Mouse (Mus musculus): ENCODE measurements at regions not wholly inside any gene's neighbourhood (a gene's known extent, or its start where the extent isn't known, plus 50 kb on each side); places are given as distances from the start of the nearest gene placed in this dataset.

GRCm38 (mm10) chr13:113443078-113443477 is 150.1 kb downstream of the BC067074 start:
- Histone ChIP-seq H3K4me3 (replicated peaks; ENCODE audit: insufficient read depth, low read depth, low read length) (no peak overlapping the region), H3K27ac (ENCODE audit: insufficient read depth, low read length) (no peak overlapping the region), H3K4me1 (ENCODE audit: control insufficient read depth, insufficient read depth, low read length) (no peaks in the 10 kb centered on the region), H3K27me3 (ENCODE audit: control insufficient read depth, insufficient read depth, low read length) (no peaks in the 10 kb centered on the region)
- DNase-seq, result no peak
- WGBS, result 52% methylated on average over 8 of the region's 8 CpGs
- TF ChIP-seq POLR2A (IDR thresholded peaks at IDR 0.05; ENCODE audit: borderline replicate concordance, insufficient read depth, low read length), result no peak
- no peak for TF ChIP-seq CTCF (IDR thresholded peaks at IDR 0.05; ENCODE audit: borderline replicate concordance, insufficient read depth, low read depth, low read length)

- 78% methylated on average over 9 of the region's 9 CpGs for WGBS
- Histone ChIP-seq H3K4me1 (ENCODE audit: control insufficient read depth, insufficient read depth, low read length) (no peaks in the 10 kb centered on the region), H3K4me3 (replicated peaks; ENCODE audit: insufficient read depth, low read depth, low read length) (no peak overlapping the region), H3K27ac (ENCODE audit: insufficient read depth, low read length) (no peak overlapping the region), H3K27me3 (ENCODE audit: control insufficient read depth, insufficient read depth, low read length) (no peaks in the 10 kb centered on the region)
- no peak for TF ChIP-seq CTCF (IDR thresholded peaks at IDR 0.05; ENCODE audit: borderline replicate concordance, insufficient read depth, low read depth, low read length)
- TF ChIP-seq POLR2A (IDR thresholded peaks at IDR 0.05; ENCODE audit: borderline replicate concordance, insufficient read depth, low read length), result no peak
- DNase-seq, result no peak
Measured at GRCm38 (mm10) chr13:113442169-113442568, 149.2 kb downstream of the BC067074 start.

GRCm38 (mm10) chr13:113440137-113440536 is 147.2 kb downstream of the BC067074 start:
- 96% methylated on average over 5 of the region's 5 CpGs for WGBS
- no peak overlapping the region for H3K27ac ChIP-seq (ENCODE audit: insufficient read depth, low read length)
- DNase-seq, result no peak
- TF ChIP-seq POLR2A (IDR thresholded peaks at IDR 0.05; ENCODE audit: borderline replicate concordance, insufficient read depth, low read length) (no peak), CTCF (IDR thresholded peaks at IDR 0.05; ENCODE audit: borderline replicate concordance, insufficient read depth, low read depth, low read length) (no peak)
- no peak overlapping the region for H3K4me3 ChIP-seq (replicated peaks; ENCODE audit: insufficient read depth, low read depth, low read length)
- H3K27me3 ChIP-seq (ENCODE audit: control insufficient read depth, insufficient read depth, low read length), result no peaks in the 10 kb centered on the region; the same call in 1 of the 2 replicates
- no peaks in the 10 kb centered on the region for H3K4me1 ChIP-seq (ENCODE audit: control insufficient read depth, insufficient read depth, low read length)

- no peaks in the 10 kb centered on the region for H3K4me1 ChIP-seq (ENCODE audit: control insufficient read depth, insufficient read depth, low read length)
- H3K27me3 ChIP-seq (ENCODE audit: control insufficient read depth, insufficient read depth, low read length), result no peaks in the 10 kb centered on the region; the same call in 1 of the 2 replicates
- WGBS, result 67% methylated on average over 7 of the region's 7 CpGs
- no peak overlapping the region for H3K4me3 ChIP-seq (replicated peaks; ENCODE audit: insufficient read depth, low read depth, low read length)
- no peak for TF ChIP-seq POLR2A (IDR thresholded peaks at IDR 0.05; ENCODE audit: borderline replicate concordance, insufficient read depth, low read length)
- TF ChIP-seq CTCF (IDR thresholded peaks at IDR 0.05; ENCODE audit: borderline replicate concordance, insufficient read depth, low read depth, low read length), result no peak
- DNase-seq, result no peak
- H3K27ac ChIP-seq (ENCODE audit: insufficient read depth, low read length), result no peak overlapping the region
Measured at GRCm38 (mm10) chr13:113439516-113439915, 146.6 kb downstream of the BC067074 start.

- 75% methylated on average over 2 of the region's 2 CpGs for WGBS
- Histone ChIP-seq H3K27ac (ENCODE audit: insufficient read depth, low read length) (no peak overlapping the region), H3K4me1 (ENCODE audit: control insufficient read depth, insufficient read depth, low read length) (no peaks in the 10 kb centered on the region), H3K27me3 (ENCODE audit: control insufficient read depth, insufficient read depth, low read length) (no peaks in the 10 kb centered on the region; the same call in 1 of the 2 replicates), H3K4me3 (replicated peaks; ENCODE audit: insufficient read depth, low read depth, low read length) (no peak overlapping the region)
- DNase-seq, result no peak
- TF ChIP-seq CTCF (IDR thresholded peaks at IDR 0.05; ENCODE audit: borderline replicate concordance, insufficient read depth, low read depth, low read length) (no peak), POLR2A (IDR thresholded peaks at IDR 0.05; ENCODE audit: borderline replicate concordance, insufficient read depth, low read length) (no peak)
Measured at GRCm38 (mm10) chr13:113438872-113439271, 145.9 kb downstream of the BC067074 start.

- WGBS, result 90% methylated on average over 3 of the region's 3 CpGs
- no peak for DNase-seq
- Histone ChIP-seq H3K27ac (ENCODE audit: insufficient read depth, low read length) (no peak overlapping the region), H3K4me3 (replicated peaks; ENCODE audit: insufficient read depth, low read depth, low read length) (no peak overlapping the region), H3K4me1 (ENCODE audit: control insufficient read depth, insufficient read depth, low read length) (no peaks in the 10 kb centered on the region), H3K27me3 (ENCODE audit: control insufficient read depth, insufficient read depth, low read length) (no peaks in the 10 kb centered on the region; the same call in 1 of the 2 replicates)
- TF ChIP-seq CTCF (IDR thresholded peaks at IDR 0.05; ENCODE audit: borderline replicate concordance, insufficient read depth, low read depth, low read length) (no peak), POLR2A (IDR thresholded peaks at IDR 0.05; ENCODE audit: borderline replicate concordance, insufficient read depth, low read length) (no peak)
Measured at GRCm38 (mm10) chr13:113436288-113436687, 143.3 kb downstream of the BC067074 start.

GRCm38 (mm10) chr13:113435117-113435516 is 142.2 kb downstream of the BC067074 start:
- 94% methylated on average over 4 of the region's 4 CpGs for WGBS
- H3K4me3 ChIP-seq (replicated peaks; ENCODE audit: insufficient read depth, low read depth, low read length), result no peak overlapping the region
- H3K27me3 ChIP-seq (ENCODE audit: control insufficient read depth, insufficient read depth, low read length), result no peaks in the 10 kb centered on the region; the same call in 1 of the 2 replicates
- H3K27ac ChIP-seq (ENCODE audit: insufficient read depth, low read length), result no peak overlapping the region
- H3K4me1 ChIP-seq (ENCODE audit: control insufficient read depth, insufficient read depth, low read length), result no peaks in the 10 kb centered on the region
- TF ChIP-seq CTCF (IDR thresholded peaks at IDR 0.05; ENCODE audit: borderline replicate concordance, insufficient read depth, low read depth, low read length) (no peak), POLR2A (IDR thresholded peaks at IDR 0.05; ENCODE audit: borderline replicate concordance, insufficient read depth, low read length) (no peak)
- no peak for DNase-seq

- H3K27ac ChIP-seq (ENCODE audit: insufficient read depth, low read length), result no peak overlapping the region
- no peaks in the 10 kb centered on the region; the same call in 1 of the 2 replicates for H3K27me3 ChIP-seq (ENCODE audit: control insufficient read depth, insufficient read depth, low read length)
- TF ChIP-seq POLR2A (IDR thresholded peaks at IDR 0.05; ENCODE audit: borderline replicate concordance, insufficient read depth, low read length) (no peak), CTCF (IDR thresholded peaks at IDR 0.05; ENCODE audit: borderline replicate concordance, insufficient read depth, low read depth, low read length) (no peak)
- H3K4me3 ChIP-seq (replicated peaks; ENCODE audit: insufficient read depth, low read depth, low read length), result no peak overlapping the region
- no peak for DNase-seq
- WGBS, result 87% methylated on average over 5 of the region's 5 CpGs
- no peaks in the 10 kb centered on the region for H3K4me1 ChIP-seq (ENCODE audit: control insufficient read depth, insufficient read depth, low read length)
Measured at GRCm38 (mm10) chr13:113433456-113433855, 140.5 kb downstream of the BC067074 start.
